Mouse (Mus musculus): ENCODE measurements at regions not wholly inside any gene's neighbourhood (a gene's known extent, or its start where the extent isn't known, plus 50 kb on each side); places are given as distances from the start of the nearest gene placed in this dataset.

DNA sequence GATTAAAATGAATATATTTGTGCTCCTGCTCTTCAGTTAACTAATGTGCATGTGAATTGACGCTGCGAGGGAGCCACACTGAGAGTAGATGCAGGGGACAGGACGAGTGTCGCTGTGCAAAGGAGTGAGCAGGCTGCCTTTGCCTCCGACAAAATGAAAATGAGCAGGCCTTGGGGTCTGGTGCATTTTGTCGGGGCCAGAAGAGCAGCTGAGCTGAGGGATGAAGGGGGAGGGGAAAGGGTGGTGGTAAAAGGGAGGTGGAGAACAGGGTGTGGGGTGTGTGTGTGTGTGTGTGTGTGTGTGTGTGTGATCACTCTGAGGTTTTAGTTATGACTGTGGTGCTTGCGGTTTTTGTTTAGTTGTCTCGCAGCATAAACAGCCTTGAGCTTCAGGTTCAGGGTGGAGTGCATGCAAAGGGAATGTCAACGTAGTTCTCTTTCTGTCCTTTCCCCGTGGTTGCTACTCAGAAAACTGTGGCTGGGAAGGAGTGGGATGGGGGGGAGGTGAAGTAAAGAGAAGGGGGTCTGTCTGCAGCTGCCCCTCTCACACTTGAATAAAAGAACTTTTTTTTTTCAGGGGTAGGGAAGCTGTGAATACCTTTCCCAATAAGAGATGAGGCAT, 163.0 kb upstream of the Tmem161b start:
- H3K36me3 ChIP-seq, result no peaks in the 10 kb centered on the region
- H3K4me3 ChIP-seq, result peak overlapping the region; percentile 32
- no peaks in the 10 kb centered on the region for H3K27me3 ChIP-seq
- peak; percentile 76 for ATAC-seq (ENCODE audit: low FRiP score)
- no peaks in the 10 kb centered on the region for H3K9me3 ChIP-seq
- WGBS, result 3% methylated on average over 10 of the region's 10 CpGs
- peak overlapping the region; percentile 96 for H3K27ac ChIP-seq
- peak overlapping the region; percentile 57 for H3K4me2 ChIP-seq
- H3K4me1 ChIP-seq (replicated peaks), result peaks cover 46% of the 10 kb centered on the region
- peak overlapping the region; percentile 75 for H3K9ac ChIP-seq

DNA sequence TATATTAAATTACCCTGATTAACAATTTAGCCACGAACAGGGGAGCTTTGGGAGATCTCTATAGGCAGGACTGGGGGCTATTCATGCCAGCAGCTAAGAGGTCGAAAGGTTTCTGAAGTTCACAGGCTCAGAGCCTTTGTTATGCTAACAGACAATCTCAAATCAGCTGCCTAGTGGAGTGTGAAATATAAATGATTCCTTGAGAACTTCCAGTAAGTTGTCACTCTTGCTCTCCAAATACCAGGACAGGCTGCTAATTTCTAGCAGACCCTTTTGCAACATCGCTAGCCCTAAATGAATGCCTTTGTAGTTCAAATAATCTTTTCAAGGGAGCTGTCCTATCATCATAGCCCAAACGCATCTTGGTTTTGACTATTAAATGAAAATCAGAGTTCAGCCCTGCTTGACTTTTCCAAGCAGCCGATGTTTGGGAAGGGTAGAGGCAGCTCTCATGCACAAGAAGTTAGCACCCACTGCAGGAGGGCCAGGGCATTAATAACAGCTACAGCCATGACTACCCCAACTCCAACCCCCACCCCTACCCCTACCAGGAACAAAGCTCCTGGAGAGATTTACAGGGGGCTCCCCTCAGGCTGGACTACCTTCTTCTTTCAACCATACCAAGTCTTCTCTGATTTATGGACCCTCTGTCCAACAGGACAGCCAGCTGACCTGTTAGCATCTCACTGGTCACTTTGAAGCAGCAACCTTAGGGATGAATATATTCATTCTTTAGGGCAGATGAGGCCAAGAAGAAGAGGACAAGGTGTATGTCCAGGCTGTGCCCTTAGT, 162.2 kb upstream of the Tmem161b start:
- no peaks in the 10 kb centered on the region for H3K9me3 ChIP-seq
- 5% methylated on average over 5 of the region's 5 CpGs for WGBS
- H3K27ac ChIP-seq, result peak overlapping the region; percentile 96
- no peaks in the 10 kb centered on the region for H3K36me3 ChIP-seq
- peak overlapping the region; percentile 32 for H3K4me3 ChIP-seq
- peak; percentile 74 for ATAC-seq (ENCODE audit: low FRiP score)
- H3K4me1 ChIP-seq (replicated peaks), result peaks cover 48% of the 10 kb centered on the region
- H3K9ac ChIP-seq, result peak overlapping the region; percentile 75
- H3K27me3 ChIP-seq, result no peaks in the 10 kb centered on the region
- peak overlapping the region; percentile 57 for H3K4me2 ChIP-seq

- Histone ChIP-seq H3K36me3 (no peaks in the 10 kb centered on the region), H3K27me3 (no peaks in the 10 kb centered on the region), H3K27ac (peak overlapping the region; percentile 96), H3K9ac (peak overlapping the region; percentile 75), H3K9me3 (no peaks in the 10 kb centered on the region), H3K4me2 (peak overlapping the region; percentile 57), H3K4me1 (replicated peaks) (peaks cover 47% of the 10 kb centered on the region), H3K4me3 (peak overlapping the region; percentile 32)
- 36% methylated on average over 3 of the region's 3 CpGs for WGBS
- ATAC-seq (ENCODE audit: low FRiP score), result no peak
Measured at GRCm38 (mm10) chr13:84060453-84060834, 161.7 kb upstream of the Tmem161b start.

DNA sequence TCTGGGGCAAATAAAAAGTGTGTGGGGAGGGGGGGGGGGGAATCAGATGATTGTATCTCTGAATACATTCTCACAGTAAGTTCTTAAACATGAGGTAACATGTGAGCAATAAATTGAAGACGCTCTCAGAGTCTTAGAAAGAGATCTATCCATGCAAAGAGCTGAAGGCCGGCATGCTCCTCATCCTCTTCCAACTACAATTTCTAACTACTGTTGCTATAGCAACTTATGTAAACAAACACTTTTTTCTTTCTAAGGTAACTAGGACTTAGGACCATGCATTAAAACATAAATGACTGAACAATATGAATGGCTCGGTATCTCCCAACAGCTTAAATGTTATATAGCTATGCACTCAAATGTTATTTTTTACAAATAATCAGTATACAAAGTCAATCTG, 161.2 kb upstream of the Tmem161b start:
- WGBS, result 39% methylated on average over 3 of the region's 3 CpGs
- no peak for ATAC-seq (ENCODE audit: low FRiP score)
- Histone ChIP-seq H3K9ac (peak overlapping the region; percentile 75), H3K4me1 (replicated peaks) (peaks cover 51% of the 10 kb centered on the region), H3K4me2 (peak overlapping the region; percentile 57), H3K27ac (peak overlapping the region; percentile 96), H3K4me3 (peak overlapping the region; percentile 32), H3K27me3 (no peaks in the 10 kb centered on the region), H3K36me3 (no peaks in the 10 kb centered on the region), H3K9me3 (no peaks in the 10 kb centered on the region)

GRCm38 (mm10) chr13:84061820-84062480, 160.1 kb upstream of the Tmem161b start:
- Histone ChIP-seq H3K9me3 (no peaks in the 10 kb centered on the region), H3K27me3 (no peaks in the 10 kb centered on the region), H3K4me3 (peak overlapping the region; percentile 36), H3K27ac (peak overlapping the region; percentile 96), H3K36me3 (no peaks in the 10 kb centered on the region), H3K4me1 (replicated peaks) (peaks cover 59% of the 10 kb centered on the region), H3K9ac (peak overlapping the region; percentile 72), H3K4me2 (peak overlapping the region; percentile 53)
- 21% methylated on average over 7 of the region's 7 CpGs for WGBS
- ATAC-seq (ENCODE audit: low FRiP score), result no peak

DNA sequence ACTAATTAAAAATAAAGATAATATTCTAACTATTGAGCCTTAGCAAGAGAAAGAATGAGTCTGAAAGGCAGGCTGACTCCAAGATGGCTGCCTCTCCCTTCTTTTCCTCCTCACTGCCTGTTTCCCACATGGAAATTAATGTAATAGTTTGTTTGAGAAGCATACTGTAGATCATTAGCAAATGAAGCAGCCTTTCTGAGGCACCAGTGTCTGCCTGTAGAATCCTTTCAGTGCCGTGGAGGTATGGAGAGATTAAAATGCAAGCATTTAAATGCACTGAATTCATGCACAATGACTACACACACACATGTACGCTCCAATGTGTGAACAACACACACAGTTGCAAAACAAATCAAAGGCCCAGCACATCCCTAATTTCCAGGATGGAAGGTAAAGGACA, 159.5 kb upstream of the Tmem161b start:
- Histone ChIP-seq H3K4me1 (replicated peaks) (peaks cover 62% of the 10 kb centered on the region), H3K27me3 (no peaks in the 10 kb centered on the region), H3K27ac (peak overlapping the region; percentile 96), H3K4me2 (peak overlapping the region; percentile 53), H3K36me3 (no peaks in the 10 kb centered on the region), H3K9ac (peak overlapping the region; percentile 72), H3K4me3 (peak overlapping the region; percentile 36), H3K9me3 (no peaks in the 10 kb centered on the region)
- WGBS, result 31% methylated on average over 2 of the region's 2 CpGs
- ATAC-seq (ENCODE audit: low FRiP score), result no peak

DNA sequence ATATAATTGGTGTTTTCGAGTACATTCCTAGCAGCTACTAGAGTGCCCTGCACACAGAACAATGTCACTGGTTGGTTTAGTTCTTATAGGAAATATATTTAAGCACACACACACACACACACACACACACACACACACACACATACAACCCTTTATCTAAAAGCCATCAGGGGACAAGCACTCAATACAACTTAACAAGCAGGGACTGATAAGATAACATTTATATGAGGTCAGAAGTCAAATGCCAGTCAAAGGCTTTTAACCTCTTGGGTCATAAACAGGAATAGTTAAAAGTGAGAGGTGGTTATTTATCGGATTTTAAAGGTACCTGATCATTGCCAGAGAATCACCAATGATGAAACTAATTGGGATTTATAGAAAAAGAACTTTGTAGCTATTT, 158.7 kb upstream of the Tmem161b start:
- ATAC-seq (ENCODE audit: low FRiP score), result no peak
- Histone ChIP-seq H3K27ac (peak overlapping the region; percentile 91), H3K36me3 (no peaks in the 10 kb centered on the region), H3K4me3 (peak overlapping the region; percentile 38), H3K9me3 (no peaks in the 10 kb centered on the region), H3K9ac (peak overlapping the region; percentile 69), H3K4me1 (replicated peaks) (peaks cover 58% of the 10 kb centered on the region), H3K4me2 (peak overlapping the region; percentile 47), H3K27me3 (no peaks in the 10 kb centered on the region)
- 36% methylated on average over 2 of the region's 2 CpGs for WGBS

DNA sequence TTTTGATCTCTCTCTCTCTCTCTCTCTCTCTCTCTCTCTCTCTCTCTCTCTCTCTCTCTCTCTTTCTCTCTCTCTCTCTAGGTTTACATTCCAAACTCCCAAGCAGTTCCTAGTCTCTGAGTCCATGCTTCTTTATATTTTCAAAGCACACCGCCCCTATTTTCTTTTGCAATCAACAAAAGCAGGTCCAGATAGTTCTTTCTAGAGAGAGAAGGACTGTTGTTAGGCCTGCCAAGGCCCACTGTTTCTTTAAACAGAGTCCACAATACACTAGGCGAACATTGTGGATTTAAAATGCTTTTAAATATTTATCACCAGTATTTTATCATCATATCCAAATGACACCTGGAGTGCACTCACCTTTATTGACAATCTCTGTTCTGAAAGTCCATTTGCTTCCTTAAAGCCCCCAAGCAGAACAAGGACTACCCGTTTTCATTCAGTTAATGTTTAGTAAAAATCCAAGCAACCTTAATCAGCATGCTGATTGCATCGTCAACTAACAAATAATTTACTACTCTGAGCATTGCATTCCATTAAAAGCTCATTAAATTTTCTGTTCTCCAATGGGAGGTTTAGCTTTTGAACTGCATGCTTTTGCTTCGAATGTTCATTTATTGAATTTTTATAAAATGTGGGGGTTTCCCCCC, 157.7 kb upstream of the Tmem161b start:
- no peak for ATAC-seq (ENCODE audit: low FRiP score)
- Histone ChIP-seq H3K27me3 (no peaks in the 10 kb centered on the region), H3K9me3 (no peaks in the 10 kb centered on the region), H3K4me2 (peak overlapping the region; percentile 47), H3K4me1 (replicated peaks) (peaks cover 51% of the 10 kb centered on the region), H3K27ac (peak overlapping the region; percentile 96), H3K9ac (peak overlapping the region; percentile 70), H3K36me3 (no peaks in the 10 kb centered on the region), H3K4me3 (peak overlapping the region; percentile 38)
- 26% methylated on average over 5 of the region's 5 CpGs for WGBS

- H3K9me3 ChIP-seq, result no peaks in the 10 kb centered on the region
- WGBS, result 24% methylated on average over 8 of the region's 8 CpGs
- H3K4me3 ChIP-seq, result no peak overlapping the region
- peak overlapping the region; percentile 96 for H3K27ac ChIP-seq
- H3K4me2 ChIP-seq, result peak overlapping the region; percentile 47
- peak overlapping the region; percentile 53 for H3K9ac ChIP-seq
- no peaks in the 10 kb centered on the region for H3K27me3 ChIP-seq
- H3K36me3 ChIP-seq, result no peaks in the 10 kb centered on the region
- peaks cover 41% of the 10 kb centered on the region for H3K4me1 ChIP-seq (replicated peaks)
- ATAC-seq (ENCODE audit: low FRiP score), result peak; percentile 71
Measured at GRCm38 (mm10) chr13:84065256-84065898, 156.7 kb upstream of the Tmem161b start.

GRCm38 (mm10) chr13:84066211-84066959, 155.7 kb upstream of the Tmem161b start:
- peak overlapping the region; percentile 96 for H3K27ac ChIP-seq
- 33% methylated on average over 15 of the region's 15 CpGs for WGBS
- peak overlapping the region; percentile 37 for H3K4me2 ChIP-seq
- no peaks in the 10 kb centered on the region for H3K9me3 ChIP-seq
- H3K4me1 ChIP-seq (replicated peaks), result peaks cover 35% of the 10 kb centered on the region
- H3K4me3 ChIP-seq, result no peak overlapping the region
- peak; percentile 15; the same call in 1 of the 2 replicates for ATAC-seq (ENCODE audit: low FRiP score)
- peak overlapping the region; percentile 55; the same call in 1 of the 2 replicates for H3K9ac ChIP-seq
- no peaks in the 10 kb centered on the region for H3K36me3 ChIP-seq
- H3K27me3 ChIP-seq, result no peaks in the 10 kb centered on the region

GRCm38 (mm10) chr13:84066960-84067665, 155.0 kb upstream of the Tmem161b start:
- peak overlapping the region; percentile 55; the same call in 1 of the 2 replicates for H3K9ac ChIP-seq
- no peaks in the 10 kb centered on the region for H3K36me3 ChIP-seq
- 32% methylated on average over 4 of the region's 4 CpGs for WGBS
- no peaks in the 10 kb centered on the region for H3K27me3 ChIP-seq
- H3K9me3 ChIP-seq, result no peaks in the 10 kb centered on the region
- ATAC-seq (ENCODE audit: low FRiP score), result peak; percentile 57
- H3K4me2 ChIP-seq, result peak overlapping the region; percentile 37; the same call in 1 of the 2 replicates
- H3K4me1 ChIP-seq (replicated peaks), result peaks cover 30% of the 10 kb centered on the region
- H3K27ac ChIP-seq, result peak overlapping the region; percentile 96
- H3K4me3 ChIP-seq, result no peak overlapping the region

Measured in hindbrain, embryonic 13.5 days (tissue).